Mouse (Mus musculus) bone marrow, adult 2 months (tissue): ENCODE data around the gene Pcsk5.

Experiments
- CTCF ChIP-seq: fragments of 200-500 bp; IDR thresholded peaks from 2 replicates; pipeline ENCODE4 v1.5.1; 2011; ENCODE audit warnings: low read length, control low read depth; ENCODE audit not compliant: control insufficient read depth, insufficient read depth
- POLR2A ChIP-seq: fragments of 200-500 bp; IDR thresholded peaks from 2 replicates; pipeline ENCODE4 v1.6.1; 2011; ENCODE audit warnings: low read depth, mild to moderate bottlenecking, control low read depth, low read length, borderline replicate concordance; ENCODE audit not compliant: control insufficient read depth

DNA sequence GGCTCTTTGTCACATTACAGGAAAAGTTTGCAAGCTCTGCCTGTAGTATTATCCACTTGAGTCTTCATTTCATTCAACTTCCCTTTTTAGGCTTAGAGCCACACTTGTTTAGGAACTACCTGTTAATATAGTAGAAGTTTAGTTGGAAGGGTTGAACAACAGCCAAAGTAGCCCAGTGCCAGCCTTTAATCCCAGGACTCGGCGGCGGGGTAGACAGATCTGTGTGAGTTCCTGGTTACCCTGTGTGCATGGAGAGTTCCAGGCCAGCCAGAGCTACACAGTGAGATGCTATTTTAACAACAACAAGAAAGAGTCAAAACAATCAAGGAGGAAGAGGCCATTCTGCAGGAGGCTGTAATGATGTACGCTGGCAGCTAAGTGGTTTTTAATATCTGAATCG lies 358.0 kb downstream of the Pcsk5 start:
- no peak for TF ChIP-seq CTCF
- no peak for TF ChIP-seq POLR2A
